Mouse (Mus musculus) lung, postnatal 14 days (tissue): ENCODE data around the gene Axdnd1.
A peak's percentile ranks its signal among the peaks of the same experiment; 100 is the strongest.
"Not testable (repeated sequence)": the region's sequence is repeated elsewhere in the genome, so short reads cannot be mapped to it uniquely, and the experiment has no call there.

ENCODE experiments used
- DNase-seq: peaks from one replicate; pipeline ENCODE4 v3.0.0; 2021

Axdnd1 gene

GRCm38 (mm10) chr1:156433497-156433896 is 12.5 kb upstream of the Axdnd1 start:
- DNase-seq: no peak

GRCm38 (mm10) chr1:156432498-156432897 is 11.5 kb upstream of the Axdnd1 start:
- DNase-seq: no peak

- no peak for DNase-seq
These were observed 7.5 kb upstream of the Axdnd1 start for GRCm38 (mm10) chr1:156428434-156428833.

- DNase-seq: no peak
These were observed 4.8 kb upstream of the Axdnd1 start for GRCm38 (mm10) chr1:156425746-156426145.

GRCm38 (mm10) chr1:156424054-156424453 is 3.1 kb upstream of the Axdnd1 start:
- DNase-seq: no peak

- no peak for DNase-seq
These were observed 2.5 kb upstream of the Axdnd1 start for GRCm38 (mm10) chr1:156423493-156423892.

DNA sequence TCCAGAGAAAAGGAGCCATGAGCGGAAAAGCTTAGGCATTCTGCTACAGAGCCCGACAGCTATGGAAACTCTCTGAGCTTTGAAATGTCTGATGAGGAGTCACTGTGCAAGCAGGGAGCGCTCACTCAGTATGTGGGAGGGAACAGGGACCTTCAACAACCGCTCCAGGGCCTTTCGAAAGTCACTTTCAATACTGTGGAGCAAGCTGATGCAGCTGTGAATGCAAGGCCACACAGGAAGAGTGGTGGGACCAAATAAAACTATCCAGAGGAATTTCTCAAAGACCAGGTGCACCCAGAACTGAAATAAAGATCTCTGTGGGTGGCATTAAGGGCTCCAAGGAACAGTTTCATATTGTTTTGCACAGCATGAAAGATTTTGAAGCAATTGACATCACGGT is 1.9 kb upstream of the Axdnd1 start:
- no peak for DNase-seq

GRCm38 (mm10) chr1:156418170-156418569 is 2.8 kb downstream of the Axdnd1 start:
- peak; percentile 64 for DNase-seq

GRCm38 (mm10) chr1:156408521-156408920 is 12.4 kb downstream of the Axdnd1 start:
- DNase-seq: no peak

- DNase-seq: no peak
These were observed 13.0 kb downstream of the Axdnd1 start for GRCm38 (mm10) chr1:156408004-156408403.

DNA sequence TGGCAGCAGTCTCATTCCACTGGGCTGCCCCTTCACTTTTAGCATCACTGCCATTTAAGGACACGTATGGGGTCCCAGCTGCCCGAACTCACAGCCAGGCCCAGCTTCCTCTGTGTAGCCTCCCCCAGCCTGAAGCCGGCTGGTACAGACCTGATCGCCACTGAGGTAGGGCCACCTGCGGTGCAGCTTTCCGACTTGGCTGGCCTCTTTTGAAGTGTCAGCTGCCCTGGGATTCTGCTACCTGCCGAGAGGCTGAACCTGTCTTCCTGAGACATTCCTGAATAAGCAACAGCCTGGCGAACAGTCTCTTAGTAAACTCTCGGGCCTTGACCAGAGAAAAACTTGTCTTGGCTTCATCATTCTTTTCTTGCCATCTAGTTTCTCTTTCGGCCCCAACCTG is 17.7 kb downstream of the Axdnd1 start:
- DNase-seq: no peak

GRCm38 (mm10) chr1:156402491-156402890 is 18.5 kb downstream of the Axdnd1 start:
- no peak for DNase-seq

DNA sequence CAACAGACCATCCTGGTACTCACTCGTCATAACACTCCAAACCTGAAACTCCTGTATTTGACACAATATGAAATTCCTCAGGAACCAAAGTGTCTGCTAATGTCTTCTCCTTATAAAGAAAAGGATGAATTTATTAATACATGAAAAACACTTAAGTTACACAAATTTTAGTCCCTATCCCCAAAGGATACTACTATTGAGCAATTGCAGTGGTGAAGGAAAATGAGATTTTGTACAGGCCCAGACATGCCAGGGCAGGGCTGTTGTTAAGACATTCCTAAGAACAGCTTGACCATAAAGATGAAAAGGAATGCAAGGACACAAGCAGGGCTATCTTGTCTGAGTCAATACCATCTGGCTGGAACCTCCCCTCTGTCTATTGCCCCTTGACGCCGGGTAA is 20.8 kb downstream of the Axdnd1 start:
- DNase-seq: not testable (repeated sequence)

GRCm38 (mm10) chr1:156393148-156393547 is 27.8 kb downstream of the Axdnd1 start:
- no peak for DNase-seq

DNA sequence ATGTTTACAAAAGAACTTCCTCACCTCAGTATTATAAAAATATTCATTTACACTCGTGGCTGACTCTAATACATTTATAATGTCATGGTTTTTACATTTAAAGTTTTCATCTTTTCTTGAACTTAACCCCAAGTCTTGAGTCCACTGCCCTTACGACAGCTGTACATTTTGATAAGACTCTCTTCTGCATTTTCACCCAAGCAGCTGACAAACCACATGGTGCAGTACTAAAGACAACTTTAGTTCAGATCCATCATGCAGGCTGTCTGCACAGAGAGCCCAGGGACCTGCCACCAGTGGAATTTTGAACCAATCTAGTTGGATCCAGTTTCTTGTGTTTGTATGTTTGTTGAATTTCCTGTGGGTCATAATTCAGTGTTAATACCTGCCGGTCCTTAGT is 34.1 kb downstream of the Axdnd1 start:
- no peak for DNase-seq

GRCm38 (mm10) chr1:156386232-156386631 is 34.7 kb downstream of the Axdnd1 start:
- DNase-seq: no peak

DNA sequence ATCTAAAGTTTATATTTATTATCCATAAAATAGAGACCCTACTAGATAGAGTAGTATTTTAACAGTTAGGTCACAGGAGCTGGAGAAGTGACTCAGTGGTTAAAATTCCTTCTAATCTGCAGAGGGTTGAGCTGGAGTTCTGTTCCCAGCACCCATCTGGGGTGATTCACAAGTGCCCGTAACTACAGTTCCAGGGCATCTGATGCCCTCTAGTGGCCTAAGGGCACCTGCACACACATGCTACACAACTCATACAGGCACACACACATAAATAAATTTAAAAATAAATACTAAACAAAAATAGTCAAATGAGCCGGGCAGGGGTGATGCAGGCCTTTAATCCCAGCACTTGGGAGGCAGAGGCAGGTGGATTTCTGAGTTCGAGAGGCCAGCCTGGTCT is 39.7 kb downstream of the Axdnd1 start:
- no peak for DNase-seq

DNA sequence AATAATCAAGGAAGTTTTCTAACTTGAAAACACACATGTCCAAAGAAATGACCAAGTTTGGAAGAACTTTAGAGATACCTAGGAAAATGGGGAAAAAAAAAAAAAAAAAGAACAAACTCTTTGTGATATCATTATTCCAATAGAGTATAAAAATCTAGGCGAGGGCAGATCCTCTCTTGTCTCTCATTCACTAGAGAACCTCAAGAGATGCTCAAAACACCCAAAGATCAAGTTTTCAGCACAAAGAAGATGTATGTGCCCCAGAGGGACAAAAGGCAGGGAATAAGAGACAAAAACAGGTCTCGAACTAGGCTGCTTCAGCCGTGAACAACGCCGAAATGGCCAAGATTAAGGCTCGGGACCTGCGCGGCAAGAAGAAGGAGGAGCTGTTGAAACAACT is 55.2 kb downstream of the Axdnd1 start, which contains the start of gene Gm2000:
Gm2000 (plus strand) TSS at position 301 of the 400 bp plus-strand sequence.
- no peak for DNase-seq

- DNase-seq: no peak
These were observed 68.5 kb downstream of the Axdnd1 start for GRCm38 (mm10) chr1:156352466-156352865.

DNA sequence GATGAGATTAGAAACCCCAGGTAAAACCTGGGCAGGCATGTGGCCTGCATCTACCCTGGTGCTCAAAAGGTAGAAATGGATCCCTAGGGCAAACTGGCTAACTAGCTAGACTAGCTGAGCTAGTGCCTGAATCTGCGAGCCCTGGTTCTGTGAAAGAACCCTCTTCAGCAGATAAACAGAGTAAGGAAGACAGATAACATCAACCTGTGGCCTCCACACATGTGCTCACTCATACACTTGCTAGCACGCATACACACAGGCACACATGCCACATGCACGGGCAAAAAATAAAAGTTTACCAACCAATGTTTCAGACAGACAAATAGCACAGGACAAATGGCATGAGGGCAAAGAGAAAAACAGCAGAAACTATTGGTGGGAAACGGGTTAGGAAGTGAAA is 70.5 kb downstream of the Axdnd1 start:
- no peak for DNase-seq

DNA sequence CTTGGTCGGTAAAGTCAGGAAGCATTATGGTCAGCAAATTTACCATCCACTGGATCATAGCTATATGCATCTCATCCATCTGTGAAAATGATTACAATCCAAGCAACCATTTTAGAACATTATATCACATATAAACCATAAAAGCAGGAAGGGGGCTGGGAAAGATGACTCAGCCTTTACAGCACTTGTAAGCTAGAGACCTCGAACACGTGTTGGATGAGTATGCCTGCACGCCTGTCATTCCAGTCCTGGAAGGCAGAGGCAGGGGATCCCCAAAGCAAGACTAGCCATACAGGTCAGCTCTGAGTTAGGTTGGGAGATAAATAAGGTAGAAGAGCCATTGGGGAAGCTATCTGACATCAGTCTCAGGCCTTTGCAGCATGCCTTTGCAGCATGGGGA is 71.9 kb downstream of the Axdnd1 start:
- no peak for DNase-seq

DNA sequence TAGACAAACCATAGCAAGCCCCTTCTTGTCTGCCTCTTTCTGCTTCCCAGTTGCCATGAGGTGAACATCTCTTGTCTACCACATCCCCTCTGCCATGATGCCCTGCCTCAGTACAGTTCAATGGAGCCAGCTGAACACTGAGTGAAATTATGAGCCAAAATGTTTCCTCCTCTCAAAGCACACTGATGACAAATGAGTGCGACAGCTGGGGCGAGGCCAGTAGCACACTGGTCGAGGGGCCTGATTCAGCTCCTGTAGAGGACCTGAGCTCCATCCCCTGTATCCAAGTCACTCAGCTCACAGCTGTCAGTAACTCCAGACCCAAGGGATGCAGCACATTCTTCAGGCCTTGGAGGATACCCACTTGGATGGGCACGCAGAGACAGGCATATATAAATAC is 75.3 kb downstream of the Axdnd1 start:
- DNase-seq: no peak

- no peak for DNase-seq
These were observed 76.5 kb downstream of the Axdnd1 start for GRCm38 (mm10) chr1:156344433-156344832.

DNA sequence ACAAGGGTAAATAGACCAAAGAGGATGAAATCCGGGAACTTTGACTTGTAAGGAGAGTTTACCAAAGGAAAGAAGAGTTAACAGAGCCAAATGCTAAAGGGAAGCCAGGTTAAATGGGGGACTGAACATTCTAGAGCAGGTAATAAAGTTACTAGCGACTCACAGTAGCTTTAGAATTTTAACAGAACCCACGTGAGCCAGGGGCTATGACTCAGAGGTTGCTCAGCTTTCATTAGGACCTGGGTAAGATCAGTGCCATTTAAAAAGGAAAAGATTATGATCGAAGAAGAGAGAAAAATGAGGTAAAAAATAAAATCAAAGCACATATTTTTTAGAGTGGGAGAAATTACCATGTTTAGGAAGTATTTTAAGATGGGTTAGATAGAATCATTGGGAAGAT is 80.1 kb downstream of the Axdnd1 start:
- DNase-seq: no peak

- DNase-seq: no peak
These were observed 97.8 kb downstream of the Axdnd1 start for GRCm38 (mm10) chr1:156323126-156323525.

DNA sequence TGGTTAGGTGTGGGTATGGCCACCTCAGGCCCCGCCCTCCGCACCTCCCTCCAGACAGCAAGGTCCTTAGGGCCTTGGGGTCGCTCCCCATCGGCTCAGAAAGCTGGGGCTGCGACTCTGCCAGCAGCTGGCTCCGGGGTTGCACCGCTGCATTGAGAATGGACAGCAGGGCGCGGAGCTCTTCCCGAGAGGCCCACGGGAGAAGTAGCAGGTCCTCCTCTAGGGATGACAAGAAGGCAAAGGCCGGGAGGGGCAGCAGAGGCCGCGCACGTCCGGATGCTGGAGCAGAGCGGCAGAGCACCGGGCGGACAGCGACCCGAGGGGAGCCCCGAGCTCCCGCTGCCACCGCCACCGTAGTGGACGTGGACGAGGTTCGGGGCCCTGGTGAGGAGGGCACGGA is 110.3 kb downstream of the Axdnd1 start, which contains the start of gene Nphs2:
Nphs2 (plus strand) TSS at position 98 of the 400 bp plus-strand sequence.
- peak; percentile 4 for DNase-seq
